Mouse (Mus musculus) thymus, adult 18-20 months (tissue): Measurements from ENCODE around the gene Krtap4-1.
"Not testable (repeated sequence)": the region's sequence is repeated elsewhere in the genome, so short reads cannot be mapped to it uniquely, and the experiment has no call there.

ENCODE experiments used
- DNase-seq, 2 experiments: peaks; one replicate each; pipeline ENCODE4 v3.0.0; 2022; ENCODE audit warnings: mixed read lengths in 2 of 2

Gene Krtap4-1

DNA sequence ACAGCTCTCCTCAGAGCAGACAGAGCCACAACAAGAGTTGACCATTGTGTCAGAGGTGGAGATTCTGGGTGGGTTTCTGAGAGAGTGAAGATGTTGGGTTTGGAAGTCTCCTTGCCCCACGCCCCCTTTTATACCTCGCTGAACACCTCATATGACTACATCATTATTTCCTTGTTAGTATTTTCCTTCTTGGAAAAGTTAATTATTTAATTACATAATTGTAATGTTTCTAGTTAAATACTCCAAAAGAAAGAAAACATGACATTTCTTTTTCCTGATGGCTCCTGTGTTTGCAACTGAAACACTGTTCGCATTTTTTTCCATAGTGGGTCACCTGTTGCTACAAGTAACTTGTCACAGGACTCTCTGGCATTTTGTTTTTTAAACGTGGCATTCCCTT, at the start of gene Krtap4-1:
Gene Krtap4-1 (minus strand): TSS at position 101 of the 400 bp plus-strand sequence.
- no peak for DNase-seq

DNA sequence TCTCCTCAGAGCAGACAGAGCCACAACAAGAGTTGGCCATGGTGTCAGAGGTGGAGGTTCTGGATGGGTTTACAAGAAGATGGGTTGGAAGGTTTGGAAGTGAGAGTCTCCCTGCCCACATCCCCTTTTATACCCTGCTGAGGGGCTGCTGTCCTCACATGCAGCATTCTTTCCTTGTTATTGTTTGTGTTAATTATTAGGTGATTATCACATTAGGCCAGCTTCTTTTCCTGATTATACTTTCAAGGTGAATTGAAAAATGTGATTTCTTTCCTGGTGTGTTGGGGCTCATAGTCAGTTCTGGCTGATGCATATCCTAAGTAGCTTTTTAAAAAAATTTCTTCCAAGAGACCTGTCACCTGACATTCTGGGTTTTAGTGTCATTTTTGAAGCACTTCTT, 37.8 kb upstream of the Krtap4-1 start, which contains the start of gene Krtap4-6:
Gene Krtap4-6 (minus strand): TSS at position 101 of the 400 bp plus-strand sequence.
- no peak for DNase-seq

GRCm38 (mm10) chr11:99662802-99663201, 34.8 kb upstream of the Krtap4-1 start:
- DNase-seq, result no peak

GRCm38 (mm10) chr11:99659256-99659655, 31.2 kb upstream of the Krtap4-1 start:
- no peak for DNase-seq

DNA sequence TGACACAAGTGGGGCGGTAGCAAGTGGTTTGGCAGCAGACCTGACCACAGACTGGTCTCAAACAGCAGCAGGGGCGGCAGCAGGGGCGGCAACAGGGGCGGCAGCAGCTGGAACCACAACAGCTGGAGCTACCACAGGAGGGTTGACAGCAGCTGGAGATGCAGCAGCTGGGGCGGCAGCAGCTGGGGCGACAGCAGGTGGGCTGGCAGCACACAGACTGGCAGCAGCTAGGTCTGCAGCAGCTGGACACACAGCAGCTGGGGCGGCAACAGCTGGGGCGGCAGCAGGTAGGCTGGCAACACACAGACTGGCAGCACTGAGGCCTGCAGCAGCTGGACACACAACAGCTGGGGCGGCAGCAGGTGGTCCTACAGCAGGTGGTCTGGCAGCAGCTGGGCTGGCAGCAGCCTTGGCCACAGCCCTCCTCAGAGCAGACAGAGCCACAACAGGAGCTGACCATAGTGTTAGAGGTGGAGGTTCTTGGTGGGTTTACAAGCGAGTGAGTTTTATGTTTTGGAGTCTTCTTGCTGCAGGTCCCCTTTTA, 30.5 kb upstream of the Krtap4-1 start, which contains the start of gene Gm11563:
Gene Gm11563 (minus strand): TSS at position 494 of the 544 bp plus-strand sequence.
- DNase-seq, result not testable (repeated sequence)

DNA sequence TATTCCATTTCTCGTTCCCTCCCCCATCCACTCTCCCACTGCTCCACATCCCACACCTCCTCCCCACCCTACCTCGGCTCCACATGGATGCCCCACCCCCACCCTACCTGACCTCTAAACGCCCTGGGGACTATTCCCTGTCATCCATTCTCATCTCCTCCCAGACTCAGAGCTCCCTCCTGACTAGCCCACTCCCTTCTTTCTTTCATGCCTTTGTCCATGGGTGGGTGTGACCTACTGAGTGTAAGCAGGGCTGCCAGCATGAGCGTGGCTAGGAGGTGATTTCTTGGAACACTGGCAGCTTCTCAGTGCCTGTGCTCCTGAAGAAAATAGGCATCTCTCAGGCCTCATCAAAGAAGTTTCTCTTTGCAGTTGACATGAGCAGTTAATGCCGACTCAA, 29.0 kb upstream of the Krtap4-1 start:
- DNase-seq, result no peak

GRCm38 (mm10) chr11:99650136-99650535, 22.1 kb upstream of the Krtap4-1 start, which contains the start of gene Gm11555:
Gm11555 (minus strand) TSS chr11:99650236.
- no peak for DNase-seq

DNA sequence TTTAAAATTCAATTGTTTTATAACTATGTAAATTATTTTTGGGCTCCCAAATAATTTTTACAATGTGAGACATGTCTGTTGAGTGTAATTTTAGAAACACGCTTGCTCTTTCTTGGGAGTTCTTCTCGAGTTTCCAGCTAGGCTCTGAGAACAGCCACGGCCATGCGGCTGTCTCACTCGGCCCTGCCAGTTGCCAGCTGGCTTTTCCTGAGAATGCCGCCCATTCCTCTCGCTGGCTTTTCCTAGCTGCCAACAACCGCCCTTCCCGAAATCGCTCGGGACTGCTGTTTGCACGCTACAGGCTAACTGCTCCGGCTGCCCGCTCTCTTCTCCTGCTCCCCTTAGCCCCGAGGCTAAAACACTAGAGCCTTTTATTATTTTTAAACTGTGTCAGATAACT, 18.4 kb upstream of the Krtap4-1 start:
- DNase-seq, result no peak

DNA sequence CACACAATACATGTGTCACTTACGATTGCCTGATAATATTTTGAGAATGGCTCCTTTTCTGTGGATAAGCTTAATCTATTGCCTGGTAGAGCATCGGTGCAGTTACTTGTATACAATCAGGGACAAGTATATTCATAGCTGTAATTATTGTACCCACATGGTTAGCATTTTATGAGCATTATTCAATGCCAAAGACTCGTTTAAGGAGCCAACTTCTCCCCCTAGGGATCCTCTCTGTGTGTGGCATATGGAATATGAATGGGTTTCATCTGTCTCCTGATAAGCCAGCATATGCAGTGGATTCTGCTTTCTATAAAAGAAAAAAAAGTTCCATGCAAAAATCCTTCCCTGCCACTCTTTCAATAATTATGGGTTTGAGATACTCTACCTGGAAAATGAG, 16.3 kb upstream of the Krtap4-1 start:
- no peak for DNase-seq

- not testable (repeated sequence) for DNase-seq
Observed at GRCm38 (mm10) chr11:99643635-99644139, 15.6 kb upstream of the Krtap4-1 start, which contains the start of gene Krtap4-7. Krtap4-7 (minus strand) TSS chr11:99644089.

- no peak for DNase-seq
Observed at GRCm38 (mm10) chr11:99640926-99641325, 12.9 kb upstream of the Krtap4-1 start.

- no peak for DNase-seq
Observed at GRCm38 (mm10) chr11:99637086-99637485, 9.0 kb upstream of the Krtap4-1 start.

DNA sequence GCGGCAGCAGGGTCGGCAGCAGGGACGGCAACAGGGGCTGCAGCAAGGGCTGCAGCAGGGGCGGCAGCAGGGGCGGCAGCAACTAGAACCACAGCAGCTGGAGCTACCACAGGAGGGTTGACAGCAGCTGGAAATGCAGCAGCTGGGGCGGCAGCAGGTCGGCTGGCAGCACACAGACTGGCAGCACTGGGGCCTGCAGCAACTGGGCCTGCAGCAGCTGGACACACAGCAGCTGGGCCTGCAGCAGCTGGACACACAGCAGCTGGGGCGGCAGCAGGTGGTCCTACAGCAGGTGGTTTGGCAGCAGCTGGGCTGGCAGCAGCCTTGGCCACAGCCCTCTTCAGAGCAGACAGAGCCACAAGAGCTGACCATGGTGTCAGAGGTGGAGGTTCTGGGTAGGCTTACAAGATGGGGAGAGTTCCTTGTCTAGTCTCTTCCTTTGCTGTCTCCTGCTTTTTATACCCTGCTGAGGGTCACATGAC, 6.7 kb upstream of the Krtap4-1 start, which contains the start of gene Krtap4-2:
Gene Krtap4-2 (minus strand): TSS at position 432 of the 482 bp plus-strand sequence.
- DNase-seq, result no peak

DNA sequence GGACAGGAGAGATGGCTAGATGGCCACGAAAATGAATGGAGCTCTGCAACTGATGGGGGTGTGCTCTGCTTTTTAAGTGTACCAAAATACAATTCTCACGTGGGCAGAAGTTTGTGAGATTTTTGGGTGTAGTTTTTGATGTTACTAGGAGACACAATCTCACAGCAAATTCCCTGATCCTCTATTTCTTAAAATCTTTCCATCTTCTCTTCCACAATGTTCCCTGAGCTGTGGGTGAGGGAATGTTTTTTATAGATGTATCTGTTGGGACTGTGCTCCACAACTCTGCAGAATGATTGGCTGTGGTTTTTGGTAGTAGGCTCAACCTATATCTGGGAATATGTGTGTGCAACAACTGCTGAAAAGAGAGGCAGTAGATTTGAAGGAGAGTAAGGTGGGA, 5.3 kb upstream of the Krtap4-1 start:
- DNase-seq, result no peak

DNA sequence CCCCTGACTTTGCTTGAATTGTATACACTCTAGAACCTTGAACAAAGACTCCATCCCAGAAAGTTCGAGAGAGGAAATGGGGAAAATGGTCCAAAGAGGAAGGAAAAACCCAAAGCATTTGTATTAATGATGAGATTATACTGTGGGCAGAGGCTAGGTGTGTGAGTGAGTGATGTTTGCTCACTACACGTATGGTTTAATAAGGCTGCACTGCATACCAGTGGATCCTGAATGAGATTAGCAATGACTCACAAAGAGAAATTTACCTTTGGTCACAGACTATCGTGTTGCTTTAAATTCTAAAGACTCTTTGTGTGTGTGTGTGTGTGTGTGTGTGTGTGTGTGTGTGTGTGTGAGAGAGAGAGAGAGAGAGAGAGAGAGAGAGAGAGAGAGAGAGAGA, 2.9 kb upstream of the Krtap4-1 start:
- DNase-seq, result no peak

- no peak for DNase-seq
Observed at GRCm38 (mm10) chr11:99620335-99620734, 7.7 kb downstream of the Krtap4-1 start, which contains the start of gene Gm11562. Gm11562 (minus strand) TSS chr11:99620435.

DNA sequence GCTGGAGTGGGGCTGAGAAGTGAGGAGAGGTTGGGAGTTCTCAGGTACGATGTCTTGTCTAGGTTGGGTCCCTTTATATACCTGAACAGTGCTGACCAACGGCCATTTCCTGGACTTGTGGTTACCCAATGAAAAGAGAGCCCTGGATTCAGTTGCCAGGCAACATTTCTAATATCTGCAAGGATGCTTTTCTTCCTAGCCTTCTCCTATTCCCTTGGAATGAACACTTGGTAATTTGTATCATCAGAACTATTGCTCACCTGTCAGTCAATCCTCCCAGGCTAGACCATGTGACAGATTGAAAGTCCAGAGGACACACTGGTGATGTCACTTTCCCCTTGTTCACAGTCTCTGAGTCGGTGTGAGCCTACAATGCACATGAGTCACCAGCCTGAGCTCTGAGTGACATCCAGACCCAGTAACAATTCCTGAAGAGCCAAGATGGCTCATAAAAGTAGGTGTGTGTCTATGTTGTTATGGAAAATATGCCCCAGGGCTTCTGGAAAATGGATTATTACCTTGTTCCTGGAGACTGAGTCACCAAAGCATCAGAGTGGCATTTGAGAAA, 13.2 kb downstream of the Krtap4-1 start, which contains the start of gene Krtap2-4:
Gene Krtap2-4 (minus strand): TSS at position 51 of the 568 bp plus-strand sequence.
- no peak for DNase-seq

DNA sequence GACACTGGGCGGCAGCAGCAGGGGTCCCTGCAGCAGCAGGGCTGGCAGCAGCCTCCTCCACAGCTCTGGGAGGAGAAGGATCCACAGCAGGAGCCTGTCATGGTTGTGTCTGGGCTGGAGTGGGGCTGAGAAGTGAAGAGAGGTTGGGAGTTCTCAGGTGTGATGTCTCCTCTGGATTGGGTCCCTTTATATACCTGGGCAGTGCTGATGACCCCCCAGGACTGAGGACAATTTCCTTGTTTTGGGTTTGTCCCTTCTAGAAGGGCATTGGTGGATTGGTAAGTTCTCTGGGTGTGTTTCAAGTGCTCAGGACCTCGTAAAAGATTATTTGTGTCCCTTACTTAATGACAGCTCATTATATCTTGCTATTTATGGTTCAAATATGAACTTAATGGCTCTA, 17.9 kb downstream of the Krtap4-1 start, which contains the start of gene Gm11937:
Gene Gm11937 (minus strand): TSS at position 101 of the 400 bp plus-strand sequence.
- not testable (repeated sequence) for DNase-seq

- no peak for DNase-seq
Observed at GRCm38 (mm10) chr11:99609126-99609525, 18.9 kb downstream of the Krtap4-1 start.

DNA sequence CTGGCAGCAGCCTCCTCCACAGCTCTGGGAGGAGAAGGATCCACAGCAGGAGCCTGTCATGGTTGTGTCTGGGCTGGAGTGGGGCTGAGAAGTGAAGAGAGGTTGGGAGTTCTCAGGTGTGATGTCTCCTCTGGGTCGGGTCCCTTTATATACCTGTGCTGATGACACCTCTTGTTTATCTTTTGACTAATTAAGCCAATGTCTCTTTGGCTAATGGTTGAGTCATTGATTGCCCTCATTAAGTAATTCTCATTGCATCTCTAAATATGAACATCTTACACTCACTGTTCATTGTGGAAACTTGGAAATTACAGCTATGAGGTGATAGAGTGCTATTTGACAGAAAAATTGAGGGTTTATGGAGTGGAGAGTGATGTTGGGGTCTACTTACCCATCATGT, 24.8 kb downstream of the Krtap4-1 start, which contains the start of gene Gm11938:
Gene Gm11938 (minus strand): TSS at position 101 of the 400 bp plus-strand sequence.
- DNase-seq, result not testable (repeated sequence)

GRCm38 (mm10) chr11:99597742-99598141, 30.3 kb downstream of the Krtap4-1 start, which contains the start of gene Krtap9-3:
Krtap9-3 (minus strand) TSS chr11:99598105.
- DNase-seq, result not testable (repeated sequence)

DNA sequence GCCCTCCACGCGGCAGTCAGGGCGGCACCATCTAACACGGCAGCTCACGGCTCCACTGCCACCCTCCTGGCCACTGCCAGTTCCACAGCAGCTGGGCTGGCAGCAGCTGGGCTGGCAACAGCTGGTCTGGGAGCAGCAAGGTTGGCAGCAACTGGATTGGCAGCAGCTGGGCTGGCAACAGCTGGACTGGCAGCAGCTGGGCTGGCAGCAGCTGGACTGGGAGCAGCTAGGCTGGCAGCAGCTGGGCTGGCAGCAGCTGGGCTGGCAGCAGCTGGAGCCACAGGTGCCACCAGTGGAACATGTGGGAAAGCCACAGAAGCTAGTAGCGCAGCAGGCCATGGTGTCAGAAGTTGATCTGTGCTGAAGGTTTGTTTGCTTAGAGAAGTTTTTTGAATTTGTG, 37.1 kb downstream of the Krtap4-1 start, which contains the start of gene Krtap1-3:
Gene Krtap1-3 (minus strand): TSS at position 359 of the 400 bp plus-strand sequence.
- no peak for DNase-seq

DNA sequence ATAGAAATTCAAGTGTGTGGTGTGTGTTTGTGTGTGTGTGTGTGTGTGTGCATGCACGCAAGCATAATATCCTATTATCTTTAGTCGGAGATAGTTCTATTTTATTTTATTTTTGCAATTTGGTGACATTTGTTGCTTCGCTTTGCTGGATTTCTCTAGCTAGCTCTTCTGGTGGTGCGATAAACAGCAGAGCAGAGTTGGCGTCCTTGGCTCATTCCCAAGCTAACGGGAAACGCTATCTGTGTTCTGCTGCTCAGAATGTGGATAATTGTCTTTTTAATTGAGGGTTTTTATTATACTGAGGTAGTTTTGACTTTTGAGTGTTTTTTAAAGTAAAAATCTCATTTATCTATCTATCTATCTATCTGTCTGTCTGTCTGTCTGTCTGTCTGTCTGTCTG, 42.9 kb downstream of the Krtap4-1 start:
- no peak for DNase-seq
